Mouse (Mus musculus) CH12.LX (cell line): ENCODE measurements around the gene Ppp2r2c. TPM values are rescaled to one million over a fixed set of nuclear protein-coding genes. Genes with fewer than 3 reads are reported as not detected.

Experiments
- DNase-seq: peaks from one replicate; pipeline ENCODE4 v3.0.0-alpha.2; 2013; ENCODE audit errors: extremely low read depth
- H3K27ac ChIP-seq: 2 replicates; pipeline ENCODE4 v1.5.1; 2012; ENCODE audit warnings: low read depth, mild to moderate bottlenecking, control low read depth, moderate library complexity; ENCODE audit not compliant: insufficient read depth
- H3K27me3 ChIP-seq: replicated peaks from 2 replicates; pipeline ENCODE3; 2012; ENCODE audit warnings: inconsistent platforms
- H3K36me3 ChIP-seq, 2 experiments: replicated peaks in 1 of 2; 2 replicates each; pipeline versions ENCODE3 to v1.6.1; 2012; ENCODE audit warnings: inconsistent platforms in 1 of 2, low read length in 1 of 2, mild to moderate bottlenecking in 1 of 2, mixed read lengths in 1 of 2, moderate library complexity in 1 of 2; ENCODE audit not compliant: control insufficient read depth in 1 of 2, insufficient read depth in 1 of 2
- H3K4me1 ChIP-seq, 2 experiments: 2 replicates each; pipeline ENCODE4 v1.6.1; 2012; ENCODE audit warnings: inconsistent platforms in 1 of 2, moderate library complexity in 1 of 2; ENCODE audit not compliant: insufficient read depth in 2 of 2, control insufficient read depth in 1 of 2
- H3K4me2 ChIP-seq: 2 replicates; pipeline ENCODE4 v1.6.1; 2012; ENCODE audit warnings: low read depth, mild to moderate bottlenecking, control low read depth; ENCODE audit not compliant: poor library complexity, insufficient read depth, severe bottlenecking
- H3K4me3 ChIP-seq, 3 experiments: fragments of 150-350 bp in 1 of 3; sonication (generic) in 1 of 3; replicated peaks in 1 of 3; 2 replicates each; pipeline versions ENCODE3 to v1.5.1; 2011 to 2012; ENCODE audit warnings: low read depth in 2 of 3, low read length in 2 of 3, mild to moderate bottlenecking in 2 of 3, moderate library complexity in 2 of 3, control low read depth in 1 of 3, improper control_type of control experiment in 1 of 3, inconsistent platforms in 1 of 3, mixed read lengths in 1 of 3; ENCODE audit not compliant: poor library complexity in 1 of 3
- H3K79me2 ChIP-seq: replicated peaks from 2 replicates; pipeline ENCODE4 v1.6.1; 2012; ENCODE audit warnings: mild to moderate bottlenecking, moderate library complexity; ENCODE audit not compliant: control insufficient read depth, poor library complexity, insufficient read depth, severe bottlenecking; ENCODE audit errors: extremely low read depth
- H3K9ac ChIP-seq: 2 replicates; pipeline ENCODE4 v1.6.1; 2012; ENCODE audit warnings: low read depth, mild to moderate bottlenecking, control low read depth, moderate library complexity; ENCODE audit not compliant: insufficient read depth
- H3K9me3 ChIP-seq: replicated peaks from 2 replicates; pipeline ENCODE3; 2012; ENCODE audit warnings: low read length, inconsistent platforms, mixed read lengths
- BHLHE40 ChIP-seq: IDR thresholded peaks from 2 replicates; pipeline ENCODE4 v1.6.1; 2011; ENCODE audit warnings: mild to moderate bottlenecking, low read depth, low read length, improper control_type of control experiment
- CHD1 ChIP-seq: IDR thresholded peaks from 2 replicates; pipeline ENCODE4 v1.6.1; 2012; ENCODE audit warnings: low read depth, low read length, improper control_type of control experiment, inconsistent platforms
- CHD2 ChIP-seq: IDR thresholded peaks from 2 replicates; pipeline ENCODE4 v1.6.1; 2011; ENCODE audit warnings: low read length, improper control_type of control experiment
- CTCF ChIP-seq, 2 experiments: IDR thresholded peaks in 1 of 2; conservative IDR thresholded peaks in 1 of 2; 2 replicates each; pipeline ENCODE4 v1.5.1; 2011 to 2012; ENCODE audit warnings: low read depth in 2 of 2, low read length in 2 of 2, improper control_type of control experiment in 1 of 2, inconsistent platforms in 1 of 2, mild to moderate bottlenecking in 1 of 2, moderate library complexity in 1 of 2
- EP300 ChIP-seq: IDR thresholded peaks from 2 replicates; pipeline ENCODE4 v1.6.1; 2011; ENCODE audit warnings: low read length, improper control_type of control experiment
- GABPA ChIP-seq: IDR thresholded peaks from 2 replicates; pipeline ENCODE4 v1.6.1; 2012; ENCODE audit warnings: low read depth, low read length, improper control_type of control experiment, inconsistent platforms; ENCODE audit not compliant: insufficient replicate concordance
- HCFC1 ChIP-seq: IDR thresholded peaks from 2 replicates; pipeline ENCODE4 v1.6.1; 2012; ENCODE audit warnings: low read depth, mild to moderate bottlenecking, inconsistent platforms, low read length, improper control_type of control experiment
- IRF4 ChIP-seq: IDR thresholded peaks from 2 replicates; pipeline ENCODE4 v1.6.1; 2014; ENCODE audit warnings: low read depth, mild to moderate bottlenecking, inconsistent platforms, low read length, improper control_type of control experiment
- JUN ChIP-seq: IDR thresholded peaks from 2 replicates; pipeline ENCODE4 v1.6.1; 2011; ENCODE audit warnings: low read depth, mild to moderate bottlenecking, low read length, improper control_type of control experiment, moderate library complexity; ENCODE audit not compliant: insufficient read depth
- MAFK ChIP-seq: IDR thresholded peaks from 2 replicates; pipeline ENCODE4 v1.6.1; 2011; ENCODE audit warnings: low read length, improper control_type of control experiment; ENCODE audit not compliant: insufficient replicate concordance
- MAZ ChIP-seq: IDR thresholded peaks from 2 replicates; pipeline ENCODE4 v1.6.1; 2012; ENCODE audit warnings: low read depth, mild to moderate bottlenecking, inconsistent platforms, low read length, improper control_type of control experiment, moderate library complexity
- MEF2A ChIP-seq: IDR thresholded peaks from 2 replicates; pipeline ENCODE4 v1.6.1; 2014; ENCODE audit warnings: low read depth, mild to moderate bottlenecking, inconsistent platforms, low read length, improper control_type of control experiment, borderline replicate concordance
- MXI1 ChIP-seq: IDR thresholded peaks from 2 replicates; pipeline ENCODE4 v1.6.1; 2011; ENCODE audit warnings: mild to moderate bottlenecking, low read depth, low read length, improper control_type of control experiment
- MYC ChIP-seq: IDR thresholded peaks from 2 replicates; pipeline ENCODE4 v1.6.1; 2011; ENCODE audit warnings: low read depth, mild to moderate bottlenecking, improper control_type of control experiment, low read length
- NELFE ChIP-seq: IDR thresholded peaks from 2 replicates; pipeline ENCODE4 v1.6.1; 2011; ENCODE audit warnings: low read depth, low read length, improper control_type of control experiment
- POLR2A ChIP-seq: IDR thresholded peaks from 2 replicates; pipeline ENCODE4 v1.6.1; 2011; ENCODE audit warnings: low read depth, mild to moderate bottlenecking, improper control_type of control experiment, low read length
- POLR2AphosphoS2 ChIP-seq: IDR thresholded peaks from 2 replicates; pipeline ENCODE4 v1.6.1; 2011; ENCODE audit warnings: low read depth, low read length, improper control_type of control experiment
- RAD21 ChIP-seq: IDR thresholded peaks from 2 replicates; pipeline ENCODE4 v1.6.1; 2011; ENCODE audit warnings: low read depth, mild to moderate bottlenecking, low read length, improper control_type of control experiment, moderate library complexity
- RCOR1 ChIP-seq: conservative IDR thresholded peaks from 2 replicates; pipeline ENCODE4 v1.6.1; 2012; ENCODE audit warnings: low read depth, mild to moderate bottlenecking, inconsistent platforms, low read length, improper control_type of control experiment
- SIN3A ChIP-seq: IDR thresholded peaks from 2 replicates; pipeline ENCODE4 v1.6.1; 2012; ENCODE audit warnings: low read length, improper control_type of control experiment, inconsistent platforms
- SMC3 ChIP-seq: IDR thresholded peaks from 2 replicates; pipeline ENCODE4 v1.6.1; 2011; ENCODE audit warnings: low read depth, low read length, improper control_type of control experiment
- TBP ChIP-seq: conservative IDR thresholded peaks from 2 replicates; pipeline ENCODE4 v1.6.1; 2011; ENCODE audit warnings: low read depth, low read length, improper control_type of control experiment
- TCF12 ChIP-seq: IDR thresholded peaks from 2 replicates; pipeline ENCODE4 v1.6.1; 2014; ENCODE audit warnings: low read depth, mild to moderate bottlenecking, inconsistent platforms, low read length, improper control_type of control experiment
- USF1 ChIP-seq: IDR thresholded peaks from 2 replicates; pipeline ENCODE4 v1.6.1; 2014; ENCODE audit warnings: low read depth, mild to moderate bottlenecking, inconsistent platforms, low read length, improper control_type of control experiment
- USF2 ChIP-seq: conservative IDR thresholded peaks from 2 replicates; pipeline ENCODE4 v1.6.1; 2011; ENCODE audit warnings: low read depth, low read length, improper control_type of control experiment
- ZC3H11A ChIP-seq: IDR thresholded peaks from 2 replicates; pipeline ENCODE4 v1.6.1; 2012; ENCODE audit warnings: low read depth, mild to moderate bottlenecking, inconsistent platforms, low read length, improper control_type of control experiment
- ZKSCAN1 ChIP-seq: IDR thresholded peaks from 2 replicates; pipeline ENCODE4 v1.6.1; 2012; ENCODE audit warnings: low read depth, inconsistent platforms, low read length, improper control_type of control experiment, borderline replicate concordance
- ZMIZ1 ChIP-seq: IDR thresholded peaks from 2 replicates; pipeline ENCODE4 v1.6.1; 2012; ENCODE audit warnings: low read depth, mild to moderate bottlenecking, inconsistent platforms, low read length, improper control_type of control experiment
- ZNF384 ChIP-seq: IDR thresholded peaks from 2 replicates; pipeline ENCODE4 v1.6.1; 2012; ENCODE audit warnings: low read depth, low read length, improper control_type of control experiment, inconsistent platforms
- dilution Hi-C: fragments of 300-500 bp; cut with MboI; formaldehyde crosslinking; loops from 2 replicates; pipeline ENCODE4 v1.14.3; 2020; ENCODE audit warnings: low sequenced_read_pairs; ENCODE audit not compliant: extremely low pct_unique_long_range_greater_than_20kb, extremely low pct_ligation_motif_present
- in situ Hi-C: fragments of 300-500 bp; cut with MboI; formaldehyde crosslinking; loops from 3 replicates; pipeline ENCODE4 v1.14.3; 2019; ENCODE audit warnings: low sequenced_read_pairs, low pct_ligation_motif_present, low pct_unique_long_range_greater_than_20kb, mixed read lengths
- polyA plus RNA-seq: library from polyadenylated mRNA; unstranded; fragments of >175 nt; gene quantifications from 2 replicates; pipeline ENCODE4 v1.2.1, GENCODE M21; 2012; ENCODE audit warnings: low read depth; ENCODE audit not compliant: insufficient read length
- total RNA-seq, 2 experiments: library from RNA; depleted of rRNA; stranded (reverse); fragments of 300-350 nt in 1 of 2; fragments of >200 nt in 1 of 2; gene quantifications; 2 replicates each; pipeline ENCODE4 v1.2.3; 2012 to 2014

The Ppp2r2c gene
- total and polyA plus RNA-seq, 3 experiments, result 0.07 to 0.21 TPM; not detected in 1

- H3K9me3 ChIP-seq, result no peaks in the 10 kb centered on the region
- peaks cover 28% of the 10 kb centered on the region for H3K27me3 ChIP-seq
- no peak overlapping the region for H3K27ac ChIP-seq
- DNase-seq, result no peak
- H3K9ac ChIP-seq, result no peak overlapping the region
- peaks cover 44 to 52% of the 10 kb centered on the region in 2 experiments for H3K36me3 ChIP-seq
- peaks cover 6 to 20% of the 10 kb centered on the region in 2 experiments for H3K4me1 ChIP-seq
- H3K4me2 ChIP-seq, result no peak overlapping the region
- in situ Hi-C loops (no loop called here), dilution Hi-C loops (no loop called here)
- H3K79me2 ChIP-seq, result no peaks in the 10 kb centered on the region
- H3K4me3 ChIP-seq, result peak overlapping the region in 1 of 3 experiments; percentile 80
- TF ChIP-seq EP300 (no peak), IRF4 (no peak), ZC3H11A (no peak), NELFE (no peak), USF1 (no peak), JUN (no peak), MYC (no peak), CHD2 (no peak)
Measured at GRCm38 (mm10) chr5:36829098-36829497, 39.2 kb upstream of the Ppp2r2c start.

- no peaks in the 10 kb centered on the region for H3K79me2 ChIP-seq
- dilution Hi-C loops, result no loop called here
- peaks cover 6 to 20% of the 10 kb centered on the region in 2 experiments for H3K4me1 ChIP-seq
- peaks cover 33 to 41% of the 10 kb centered on the region in 2 experiments for H3K36me3 ChIP-seq
- H3K9me3 ChIP-seq, result peaks cover under 1% of the 10 kb centered on the region
- H3K4me2 ChIP-seq, result peak within 1 kb of the TSS; percentile 75
- DNase-seq, result peak; percentile 86
- peak within 1 kb of the TSS; percentile 2; the same call in 1 of the 2 replicates for H3K27ac ChIP-seq
- in situ Hi-C loops, result loop anchor here (5.0 kb wide), 1 partner anchor 87 kb away; no protein-coding TSS in a partner anchor
- peak within 1 kb of the TSS; percentile 80 to 90 (median 88) for H3K4me3 ChIP-seq
- peaks cover 37% of the 10 kb centered on the region for H3K27me3 ChIP-seq
- peak within 1 kb of the TSS; percentile 75 for H3K9ac ChIP-seq
- TF ChIP-seq MAFK (no peak), RCOR1 (no peak), ZNF384 (no peak), TCF12 (peak; percentile 74), CHD2 (no peak), CHD1 (no peak), HCFC1 (peak; percentile 79), USF2 (no peak), ZKSCAN1 (no peak), MEF2A (peak; percentile 41; the same call in 1 of the 2 replicates), TBP (no peak), ZC3H11A (no peak), SMC3 (peak; percentile 69), RAD21 (peak; percentile 52), NELFE (peak; percentile 93), POLR2A (peak; percentile 74), MAZ (no peak), EP300 (no peak; the same call in 1 of the 2 replicates), CTCF (conservative IDR thresholded peaks at IDR 0.05 in 1 of 2, IDR thresholded peaks at IDR 0.05 in 1 of 2; ENCODE audit: low read depth in 2 of 2, low read length in 2 of 2) (peak; percentile 91 to 100), GABPA (no peak), USF1 (no peak), JUN (no peak), ZMIZ1 (no peak), IRF4 (peak; percentile 58; the same call in 1 of the 2 replicates), POLR2AphosphoS2 (no peak), MXI1 (peak; percentile 79; the same call in 1 of the 2 replicates), SIN3A (peak; percentile 90), BHLHE40 (peak; percentile 79)
Measured at GRCm38 (mm10) chr5:36829913-36830879, 38.1 kb upstream of the Ppp2r2c start, which contains the start of gene Man2b2. Gene Man2b2, minus strand, starts transcription at chr5:36830653.
